Mouse (Mus musculus) heart, embryonic 12.5 days (tissue): ENCODE data around the gene Ccdc170. TPM values are rescaled to one million over a fixed set of nuclear protein-coding genes. Genes with fewer than 3 reads are reported as not detected.
A peak's percentile ranks its signal among the peaks of the same experiment; 100 is the strongest.
"Not testable (repeated sequence)": the region's sequence is repeated elsewhere in the genome, so short reads cannot be mapped to it uniquely, and the experiment has no call there.

Experiments
- ATAC-seq: fragments of 200-750 bp; cut with Nextera tagmentation; 2 replicates; pipeline ENCODE4 v1.8.0; 2017; ENCODE audit warnings: moderate TSS enrichment, moderate library complexity; ENCODE audit not compliant: insufficient number of reproducible peaks, low FRiP score
- H3K27ac ChIP-seq: fragments of 300-500 bp; sonication (generic); 2 replicates; pipeline ENCODE4 v1.5.1; 2016; ENCODE audit warnings: mild to moderate bottlenecking, moderate library complexity; ENCODE audit not compliant: poor library complexity, severe bottlenecking
- H3K27me3 ChIP-seq: fragments of 300-500 bp; sonication (generic); replicated peaks from 2 replicates; pipeline ENCODE4 v1.6.1; 2016; ENCODE audit warnings: mild to moderate bottlenecking, moderate library complexity
- H3K36me3 ChIP-seq: fragments of 300-500 bp; sonication (generic); 2 replicates; pipeline ENCODE4 v1.6.1; 2016; ENCODE audit warnings: mild to moderate bottlenecking, moderate library complexity
- H3K4me1 ChIP-seq: fragments of 300-500 bp; sonication (generic); replicated peaks from 2 replicates; pipeline ENCODE4 v1.6.1; 2016; ENCODE audit warnings: mild to moderate bottlenecking
- H3K4me2 ChIP-seq: fragments of 300-500 bp; sonication (generic); 2 replicates; pipeline ENCODE4 v1.6.1; 2016; ENCODE audit warnings: mild to moderate bottlenecking, moderate library complexity
- H3K4me3 ChIP-seq: fragments of 300-500 bp; sonication (generic); 2 replicates; pipeline ENCODE4 v1.5.1; 2016; ENCODE audit warnings: mild to moderate bottlenecking
- H3K9ac ChIP-seq: fragments of 300-500 bp; sonication (generic); 2 replicates; pipeline ENCODE4 v1.6.1; 2016; ENCODE audit warnings: mild to moderate bottlenecking, moderate library complexity
- H3K9me3 ChIP-seq: fragments of 300-500 bp; sonication (generic); replicated peaks from 2 replicates; pipeline ENCODE4 v1.6.1; 2016; ENCODE audit warnings: mild to moderate bottlenecking, moderate library complexity
- WGBS: fragments of 180-500 bp; shearing (Covaris S2); methylation state at CpG from one replicate; pipeline ENCODE4 v1.1.7; 2016; 5-methylcytosine and 5-hydroxymethylcytosine counted together
- polyA plus RNA-seq: library from polyadenylated mRNA; unstranded; fragments of >200 nt; fragmentation: Nextera tagmentation; extraction: Ambion mirVana; gene quantifications from 2 replicates; pipeline ENCODE4 v1.2.1, GENCODE M21; 2016

Ccdc170 gene
- polyA plus RNA-seq, 1 experiment from 2014 or later, result not detected

DNA sequence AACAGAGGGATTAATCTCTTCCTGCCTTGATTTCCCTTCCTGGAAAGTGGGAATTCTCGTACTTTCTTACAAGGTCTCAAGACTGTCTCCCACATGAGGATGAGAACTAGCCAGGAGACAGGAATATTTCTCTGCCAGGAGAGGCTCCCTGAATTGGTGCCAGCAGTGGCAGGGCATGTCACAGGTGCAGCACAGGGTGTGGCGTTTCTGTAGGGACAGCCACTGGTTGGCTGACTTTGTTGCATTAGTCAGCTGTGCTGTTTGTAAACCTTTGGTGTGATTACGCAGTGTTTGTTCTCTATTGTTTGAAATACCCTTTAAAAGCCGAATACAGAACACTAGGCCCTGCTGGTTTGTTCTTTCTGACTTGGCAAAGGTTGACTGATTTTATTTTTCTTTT is 117.3 kb downstream of the Ccdc170 start:
- WGBS, result 63% methylated on average over 4 of the region's 4 CpGs
- no peak for ATAC-seq
- H3K27ac ChIP-seq, result no peak overlapping the region
- H3K4me3 ChIP-seq, result no peak overlapping the region
- no peak overlapping the region for H3K4me2 ChIP-seq
- no peaks in the 10 kb centered on the region for H3K4me1 ChIP-seq
- no peak overlapping the region for H3K9ac ChIP-seq
- peaks cover 3% of the 10 kb centered on the region; the same call in 1 of the 2 replicates for H3K9me3 ChIP-seq
- H3K36me3 ChIP-seq, result no peaks in the 10 kb centered on the region
- H3K27me3 ChIP-seq, result no peaks in the 10 kb centered on the region

DNA sequence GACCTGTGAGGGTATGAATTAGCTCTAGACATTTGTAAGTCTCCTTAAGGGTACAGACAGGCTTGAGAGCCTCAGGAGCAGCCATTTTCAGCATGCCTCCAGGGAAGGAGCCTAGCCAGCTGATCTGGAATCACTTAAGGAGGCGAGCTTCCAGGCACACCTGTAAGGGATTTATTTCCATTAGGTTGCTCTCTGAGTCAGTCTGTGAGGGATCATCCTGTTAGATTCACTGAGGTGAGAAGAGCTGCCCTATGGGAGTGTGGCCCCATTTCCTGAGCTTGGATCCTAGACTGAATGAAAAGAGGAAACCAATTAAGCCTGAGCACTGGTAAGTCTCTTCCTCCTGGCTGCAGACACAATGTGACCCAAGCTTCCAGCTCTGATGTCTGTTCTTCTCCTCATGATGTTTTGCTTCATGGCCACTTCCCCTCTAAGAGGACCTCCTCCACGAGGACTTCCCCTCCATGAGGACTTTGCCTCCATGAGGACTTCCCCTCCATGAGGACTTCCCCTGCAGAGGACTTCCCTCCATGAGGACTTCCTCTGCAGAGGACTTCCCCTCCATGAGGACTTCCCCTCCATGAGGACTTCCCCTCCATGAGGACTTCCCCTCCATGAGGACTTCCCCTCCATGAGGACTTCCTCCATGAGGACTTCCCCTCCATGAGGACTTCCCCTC is 118.6 kb downstream of the Ccdc170 start:
- no peaks in the 10 kb centered on the region for H3K27me3 ChIP-seq
- ATAC-seq, result no peak
- H3K9ac ChIP-seq, result no peak overlapping the region
- H3K4me3 ChIP-seq, result no peak overlapping the region
- H3K4me1 ChIP-seq, result no peaks in the 10 kb centered on the region
- peaks cover 3% of the 10 kb centered on the region; the same call in 1 of the 2 replicates for H3K9me3 ChIP-seq
- H3K27ac ChIP-seq, result no peak overlapping the region
- H3K36me3 ChIP-seq, result no peaks in the 10 kb centered on the region
- H3K4me2 ChIP-seq, result no peak overlapping the region
- 48% methylated on average over 2 of the region's 2 CpGs for WGBS

DNA sequence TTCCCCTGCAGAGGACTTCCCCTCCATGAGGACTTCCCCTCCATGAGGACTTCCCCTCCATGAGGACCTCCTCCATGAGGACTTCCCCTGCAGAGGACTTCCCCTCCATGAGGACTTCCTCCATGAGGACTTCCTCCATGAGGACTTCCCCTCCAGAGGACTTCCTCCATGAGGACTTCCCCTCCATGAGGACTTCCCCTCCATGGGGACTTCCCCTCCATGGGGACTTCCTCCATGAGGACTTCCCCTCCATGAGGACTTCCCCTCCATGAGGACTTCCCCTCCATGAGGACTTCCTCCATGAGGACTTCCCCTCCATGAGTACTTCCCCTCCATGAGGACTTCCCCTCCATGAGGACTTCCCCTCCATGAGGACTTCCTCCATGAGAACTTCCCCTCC is 119.3 kb downstream of the Ccdc170 start:
- not testable (repeated sequence) for ATAC-seq, H3K9me3 ChIP-seq, H3K27me3 ChIP-seq, H3K27ac ChIP-seq, H3K4me3 ChIP-seq, H3K4me1 ChIP-seq, H3K9ac ChIP-seq, H3K4me2 ChIP-seq, H3K36me3 ChIP-seq

DNA sequence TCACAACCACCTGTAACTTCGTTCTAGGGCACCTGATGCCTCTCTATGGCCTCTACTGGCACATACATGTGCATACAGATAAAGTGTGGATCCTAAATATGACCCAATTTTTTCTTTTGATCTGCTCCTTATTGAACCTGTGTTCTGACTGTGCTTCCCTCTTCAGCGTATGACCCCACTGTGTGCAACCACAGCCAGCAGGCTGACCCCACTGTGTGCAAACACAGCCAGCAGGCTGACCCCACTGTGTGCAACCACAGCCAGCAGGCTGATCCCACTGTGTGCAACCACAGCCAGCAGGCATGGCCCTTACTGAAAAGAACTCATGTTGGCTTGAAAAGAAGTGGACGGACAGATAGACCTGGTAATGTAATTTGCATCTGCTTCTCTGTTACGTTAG is 120.2 kb downstream of the Ccdc170 start:
- Histone ChIP-seq H3K27me3 (no peaks in the 10 kb centered on the region), H3K9me3 (peaks cover 3% of the 10 kb centered on the region; the same call in 1 of the 2 replicates), H3K4me2 (no peak overlapping the region), H3K36me3 (no peaks in the 10 kb centered on the region), H3K4me3 (no peak overlapping the region), H3K4me1 (no peaks in the 10 kb centered on the region), H3K27ac (no peak overlapping the region), H3K9ac (no peak overlapping the region)
- 70% methylated on average over 4 of the region's 4 CpGs for whole genome bisulfite sequencing
- ATAC-seq, result no peak

DNA sequence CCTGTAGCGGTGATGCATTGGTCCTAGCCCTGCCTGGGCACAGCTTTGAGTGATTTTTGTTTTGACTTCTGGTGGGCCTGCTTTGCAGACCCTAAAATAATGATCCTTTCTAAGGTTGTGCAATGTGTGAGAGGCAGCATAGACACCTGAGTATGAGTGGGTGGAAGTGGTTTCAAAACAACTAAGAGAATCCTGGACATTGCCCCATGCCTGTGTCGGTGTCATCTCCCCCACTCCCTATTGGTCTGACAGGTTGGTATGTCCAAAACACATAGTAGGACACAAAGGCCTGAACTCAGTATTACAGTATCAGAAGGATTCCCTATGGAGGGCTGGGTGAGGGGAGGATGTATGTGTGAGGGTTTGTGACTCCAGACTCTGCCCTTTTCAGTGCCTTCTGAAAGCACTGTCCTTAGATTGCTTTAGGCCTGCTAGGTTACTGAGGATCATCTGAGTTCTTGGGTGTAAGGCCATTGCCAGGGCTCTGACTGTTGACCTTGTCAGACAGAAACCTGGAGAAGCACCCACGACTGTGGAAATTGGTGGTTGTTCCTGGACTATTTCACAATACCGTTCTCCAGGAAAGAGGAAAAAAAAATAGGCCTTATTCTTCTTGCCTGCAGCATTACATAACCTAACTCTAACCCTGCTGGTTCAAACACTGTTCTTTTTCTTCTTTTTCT is 122.4 kb downstream of the Ccdc170 start:
- Histone ChIP-seq H3K4me1 (no peaks in the 10 kb centered on the region), H3K36me3 (no peaks in the 10 kb centered on the region), H3K9ac (no peak overlapping the region), H3K27ac (no peak overlapping the region), H3K4me3 (no peak overlapping the region), H3K4me2 (no peak overlapping the region), H3K27me3 (no peaks in the 10 kb centered on the region), H3K9me3 (peaks cover 3% of the 10 kb centered on the region; the same call in 1 of the 2 replicates)
- WGBS, result 71% methylated on average over 4 of the region's 4 CpGs
- ATAC-seq, result no peak

DNA sequence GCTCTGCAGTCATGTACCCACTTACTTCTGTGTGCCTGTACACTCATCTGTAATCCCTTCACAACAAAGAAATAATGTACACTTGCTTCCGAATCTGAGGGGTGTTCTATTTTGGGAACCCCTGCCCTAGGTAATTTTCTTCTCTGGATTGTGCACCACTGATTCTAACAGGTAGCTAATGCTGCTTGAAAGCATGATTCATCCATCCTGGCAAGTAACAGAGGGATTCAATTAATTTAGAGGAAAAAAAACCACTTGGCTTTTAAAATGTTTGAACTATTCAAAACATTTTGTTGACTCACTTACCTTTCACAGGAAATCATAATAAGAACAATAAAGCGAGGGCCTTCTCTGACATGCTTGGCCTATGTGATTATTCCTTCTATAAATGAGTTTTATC is 127.9 kb downstream of the Ccdc170 start:
- Histone ChIP-seq H3K4me1 (no peaks in the 10 kb centered on the region), H3K9me3 (no peaks in the 10 kb centered on the region), H3K4me3 (no peak overlapping the region), H3K4me2 (no peak overlapping the region), H3K36me3 (no peaks in the 10 kb centered on the region), H3K27me3 (no peaks in the 10 kb centered on the region), H3K9ac (no peak overlapping the region), H3K27ac (no peak overlapping the region)
- WGBS, result 77% methylated on average over 2 of the region's 2 CpGs
- ATAC-seq, result no peak

DNA sequence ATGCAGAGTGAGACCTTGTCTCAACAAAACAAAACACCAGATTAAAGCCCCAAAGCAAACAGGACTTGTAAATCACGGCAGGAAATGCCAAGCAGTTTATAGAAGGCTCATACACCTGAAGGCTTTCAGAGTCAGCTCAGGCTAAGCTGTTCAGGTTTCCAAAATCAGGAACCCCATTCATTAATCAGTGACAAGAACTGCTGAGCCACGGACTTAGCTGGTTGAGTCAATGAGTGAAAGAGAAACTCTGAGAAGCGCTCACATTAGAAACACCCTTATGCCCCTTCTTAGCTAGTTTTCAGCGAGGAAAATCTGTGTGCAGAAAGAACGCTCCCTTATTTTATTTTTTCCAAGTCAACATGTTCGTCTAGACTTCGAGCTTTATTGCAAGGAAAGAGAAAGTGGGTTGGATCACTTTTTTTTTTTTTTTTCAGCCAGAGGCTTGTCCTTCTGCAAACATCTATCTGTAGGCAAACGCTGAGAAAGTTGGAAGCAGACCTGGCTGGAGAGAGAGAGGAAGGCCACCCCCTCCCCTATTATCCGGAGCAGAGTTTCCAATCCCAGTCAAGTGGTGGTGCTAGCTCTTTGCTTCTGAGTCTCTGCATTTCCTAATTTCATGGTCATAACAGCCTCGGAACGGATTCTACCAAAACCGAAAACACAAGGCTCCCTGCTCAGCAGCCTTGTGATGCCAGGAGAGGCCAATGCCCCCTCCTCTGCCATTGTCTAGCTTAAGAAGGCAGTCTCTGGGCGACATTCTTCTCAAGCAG is 129.3 kb downstream of the Ccdc170 start, which contains the start of gene Esr1:
TSS of gene Esr1 (plus strand) at position 208 of the 770 bp plus-strand sequence.
- Histone ChIP-seq H3K4me1 (no peaks in the 10 kb centered on the region), H3K36me3 (no peaks in the 10 kb centered on the region), H3K9ac (no peak within 1 kb of the TSS), H3K9me3 (no peaks in the 10 kb centered on the region), H3K4me2 (peak within 1 kb of the TSS; percentile 63), H3K27me3 (no peaks in the 10 kb centered on the region), H3K4me3 (peak within 1 kb of the TSS; percentile 32), H3K27ac (no peak within 1 kb of the TSS)
- WGBS, result 46% methylated on average over 13 of the region's 13 CpGs
- no peak for ATAC-seq

Other genes with a start within 250 kb of the Ccdc170 start
- 52.6 and 54.2 TPM in 2 replicates for gene Akap12, start 216.1 kb upstream of the Ccdc170 start, polyA plus RNA-seq
- 13.4 and 14.2 TPM in 2 replicates for gene Zbtb2, start 94.4 kb upstream of the Ccdc170 start, polyA plus RNA-seq
- 91.8 and 92.9 TPM in 2 replicates for gene Rmnd1, start 50.1 kb upstream of the Ccdc170 start, polyA plus RNA-seq
- 17.5 and 19.4 TPM in 2 replicates for gene Armt1, start 50.0 kb upstream of the Ccdc170 start, polyA plus RNA-seq
- 1.00 and 1.2 TPM in 2 replicates for gene Esr1, start 129.1 kb downstream of the Ccdc170 start, polyA plus RNA-seq